ENCODE assay signal across 8 mouse cellular contexts in genomic region chr8:26687146-26687545, GRCm38 (mm10).
DNase-seq lines count a peak whose midpoint lies in the region; ATAC-seq and TF ChIP-seq lines count a peak whose summit lies in the region.

No protein-coding gene starts in this region.

- H3K4me2 ChIP-seq in liver, embryonic 11.5 days: no peak overlapping the region

- no peak for ATAC-seq in cerebellum, adult (ENCODE audit: insufficient number of reproducible peaks, low FRiP score, low TSS enrichment)
- no peak for ATAC-seq in liver, embryonic 11.5 days (replicated peaks; ENCODE audit: low FRiP score)
- ATAC-seq in megakaryocyte-erythroid progenitor cell, adult 5-6 weeks (replicated peaks; ENCODE audit: low FRiP score, low TSS enrichment, poor library complexity, severe bottlenecking): no peak

- DNase-seq in cerebellum, adult 11 months: peak; percentile 20
- no peak for DNase-seq in liver, adult 2 months (ENCODE audit: extremely low read depth, low read depth, low spot score)
- no peak for DNase-seq in liver, embryonic 11.5 days (ENCODE audit: low spot score)
- peak; percentile 67 for DNase-seq in cerebellum, adult 9-10 months
- peak; percentile 22 to 44 for DNase-seq in gastrocnemius, postnatal 36 days
- DNase-seq in retina, adult 2 months (ENCODE audit: low read depth, low spot score): peak; percentile 6

- no peaks in the 10 kb centered on the region for H3K4me1 ChIP-seq in liver, adult 2 months (ENCODE audit: control insufficient read depth, insufficient read depth, low read length)
- no peaks in the 10 kb centered on the region for H3K4me1 ChIP-seq in liver, embryonic 11.5 days (replicated peaks; ENCODE audit: control insufficient read depth, insufficient read depth, low read length)

- intact Hi-C loops in gastrocnemius, postnatal 36 days (cut with DNase I): loop anchor here (5.0 kb wide), 1 partner anchor 290 kb away; the partner anchor contains the start of gene Zfp703

- H3K36me3 ChIP-seq in liver, adult 2 months (ENCODE audit: control insufficient read depth, insufficient read depth, low read length): no peaks in the 10 kb centered on the region
- H3K36me3 ChIP-seq in liver, embryonic 11.5 days (ENCODE audit: control insufficient read depth, insufficient read depth, low read length): no peaks in the 10 kb centered on the region

- no peak for TF ChIP-seq POLR2A in liver, adult 2 months (IDR thresholded peaks at IDR 0.05; ENCODE audit: extremely low read depth, insufficient read depth, low read length)

- no peaks in the 10 kb centered on the region for H3K79me2 ChIP-seq in liver, adult 2 months (ENCODE audit: control insufficient read depth, insufficient read depth, low read length)

- no peak overlapping the region for H3K4me3 ChIP-seq in liver, adult 2 months (ENCODE audit: insufficient read depth, low read depth, low read length)
- no peak overlapping the region for H3K4me3 ChIP-seq in liver, embryonic 11.5 days (ENCODE audit: low read depth, low read length)

- no peak overlapping the region for H3K9ac ChIP-seq in liver, adult 2 months (ENCODE audit: low read depth, low read length)
- no peak overlapping the region for H3K9ac ChIP-seq in liver, embryonic 11.5 days (ENCODE audit: low read depth, low read length)

- H3K27me3 ChIP-seq in liver, adult 2 months (ENCODE audit: control insufficient read depth, insufficient read depth, low read length): no peaks in the 10 kb centered on the region
- 0 out of 2 replicates have a peak, but pooled peaks cover 3% of the 10 kb centered on the region for H3K27me3 ChIP-seq in liver, embryonic 11.5 days (replicated peaks; ENCODE audit: control insufficient read depth, insufficient read depth, low read length)

- no peaks in the 10 kb centered on the region for H3K9me3 ChIP-seq in liver, embryonic 11.5 days (ENCODE audit: control insufficient read depth, low read length)

- no peak overlapping the region for H3K27ac ChIP-seq in liver, adult 2 months (replicated peaks; ENCODE audit: insufficient read depth, low read depth, low read length)
- H3K27ac ChIP-seq in liver, embryonic 11.5 days (ENCODE audit: low read depth, low read length): no peak overlapping the region

- peak; percentile 40; the same call in 1 of the 2 replicates for TF ChIP-seq CTCF in liver, adult 2 months (IDR thresholded peaks at IDR 0.05; ENCODE audit: low read depth, low read length)

Comparison
In these comparisons a context has a peak if more than half of its experiments do, and no peak if none do; other contexts are left out.
1. DNase-seq: peak in cerebellum, adult 11 months (single experiment), cerebellum, adult 9-10 months (single experiment), gastrocnemius, postnatal 36 days (2 of 2) and retina, adult 2 months (single experiment); none in liver, adult 2 months (single experiment) and liver, embryonic 11.5 days (single experiment).